Mouse (Mus musculus): ENCODE results near the gene Pik3cg.

GRCm38 (mm10) chr12:32212702-32213101, 4.2 kb upstream of the Pik3cg start:
- TF ChIP-seq CTCF (IDR thresholded peaks at IDR 0.05; ENCODE audit: extremely low read depth, insufficient read depth, low read length) (no peak), POLR2A (IDR thresholded peaks at IDR 0.05; ENCODE audit: extremely low read depth, insufficient read depth, low read length) (no peak)
